Mouse (Mus musculus) testis, adult 2 months (tissue): Measurements from ENCODE around the gene Lysmd2. TPM values are rescaled to one million over a fixed set of nuclear protein-coding genes. Genes with fewer than 3 reads are reported as not detected.
A peak's percentile ranks its signal among the peaks of the same experiment; 100 is the strongest.

Source experiments
- H3K27ac ChIP-seq: fragments of 200-500 bp; 2 replicates; pipeline ENCODE4 v1.5.1; 2012; ENCODE audit warnings: low read depth, low read length; ENCODE audit not compliant: control insufficient read depth, insufficient read depth
- H3K27me3 ChIP-seq: fragments of 200-500 bp; 2 replicates; pipeline ENCODE4 v1.6.1; 2012; ENCODE audit warnings: mild to moderate bottlenecking, low read length, moderate library complexity; ENCODE audit not compliant: control insufficient read depth, insufficient read depth
- H3K36me3 ChIP-seq: fragments of 200-500 bp; 2 replicates; pipeline ENCODE4 v1.6.1; 2012; ENCODE audit warnings: mild to moderate bottlenecking, low read length; ENCODE audit not compliant: control insufficient read depth, insufficient read depth
- H3K4me1 ChIP-seq: fragments of 200-500 bp; 2 replicates; pipeline ENCODE4 v1.6.1; 2012; ENCODE audit warnings: low read length; ENCODE audit not compliant: control insufficient read depth, insufficient read depth
- H3K4me3 ChIP-seq: fragments of 200-500 bp; 2 replicates; pipeline ENCODE4 v1.5.1; 2012; ENCODE audit warnings: low read depth, mild to moderate bottlenecking, low read length, moderate library complexity, mixed read lengths; ENCODE audit not compliant: control insufficient read depth
- CTCF ChIP-seq: fragments of 200-500 bp; IDR thresholded peaks from 2 replicates; pipeline ENCODE4 v1.5.1; 2012; ENCODE audit warnings: low read depth, mild to moderate bottlenecking, inconsistent platforms, low read length, moderate library complexity; ENCODE audit not compliant: control insufficient read depth, insufficient read depth, insufficient replicate concordance
- POLR2A ChIP-seq: fragments of 200-500 bp; IDR thresholded peaks from 2 replicates; pipeline ENCODE4 v1.6.1; 2012; ENCODE audit warnings: low read depth, mild to moderate bottlenecking, inconsistent platforms, low read length, moderate library complexity; ENCODE audit not compliant: control insufficient read depth
- polyA plus RNA-seq: library from polyadenylated mRNA; depleted of rRNA; stranded (reverse); fragments of >200 nt; gene quantifications from 2 replicates; pipeline ENCODE4 v1.2.3, GENCODE M21; 2012; rRNA removed

Gene Lysmd2
- polyA plus RNA-seq, 1 experiment = 3.5 TPM

GRCm38 (mm10) chr9:75683426-75684191 lies 58.1 kb downstream of the Lysmd2 start, which contains the start of gene Scg3:
TSS of gene Scg3 (minus strand) at chr9:75684056.
- H3K4me1 ChIP-seq = peaks cover 2% of the 10 kb centered on the region; the same call in 1 of the 2 replicates
- TF ChIP-seq POLR2A = no peak
- no peak for TF ChIP-seq CTCF
- H3K27ac ChIP-seq = no peak within 1 kb of the TSS
- H3K27me3 ChIP-seq = no peaks in the 10 kb centered on the region
- H3K4me3 ChIP-seq = peak within 1 kb of the TSS; percentile 72
- H3K36me3 ChIP-seq = no peaks in the 10 kb centered on the region

- Histone ChIP-seq H3K27ac (no peak overlapping the region), H3K4me3 (peak overlapping the region; percentile 72), H3K36me3 (no peaks in the 10 kb centered on the region), H3K4me1 (peaks cover 2% of the 10 kb centered on the region; the same call in 1 of the 2 replicates), H3K27me3 (no peaks in the 10 kb centered on the region)
- TF ChIP-seq CTCF = no peak
Measured at GRCm38 (mm10) chr9:75684292-75684691, 58.8 kb downstream of the Lysmd2 start.

- no peaks in the 10 kb centered on the region for H3K36me3 ChIP-seq
- TF ChIP-seq POLR2A = no peak
- no peak for TF ChIP-seq CTCF
- peaks cover 2% of the 10 kb centered on the region; the same call in 1 of the 2 replicates for H3K4me1 ChIP-seq
- no peak overlapping the region for H3K4me3 ChIP-seq
- H3K27me3 ChIP-seq = no peaks in the 10 kb centered on the region
- H3K27ac ChIP-seq = no peak overlapping the region
Measured at GRCm38 (mm10) chr9:75684772-75685171, 59.2 kb downstream of the Lysmd2 start.

Other genes with a start within 250 kb of the Lysmd2 start
- 204 and 209 TPM in 2 replicates for gene Mapk6, start 215.7 kb upstream of the Lysmd2 start, polyA plus RNA-seq
- 12.2 and 13.6 TPM in 2 replicates for gene Leo1, start 184.2 kb upstream of the Lysmd2 start, polyA plus RNA-seq
- gene Tmod3, start 66.1 kb upstream of the Lysmd2 start, polyA plus RNA-seq = 6.3 and 7.9 TPM in 2 replicates
- 43.4 and 49.6 TPM in 2 replicates for gene Tmod2, start 14.4 kb upstream of the Lysmd2 start, polyA plus RNA-seq
- gene Scg3, start 58.3 kb downstream of the Lysmd2 start, polyA plus RNA-seq = 0.28 and 0.52 TPM in 2 replicates
- gene Bmp5, start 149.6 kb downstream of the Lysmd2 start, polyA plus RNA-seq = 0.20 and 0.27 TPM in 2 replicates